Mouse (Mus musculus): Measurements from ENCODE around the gene Aebp1. TPM values are rescaled to one million over a fixed set of nuclear protein-coding genes. Genes with fewer than 3 reads are reported as not detected.

Gene Aebp1
- polyA plus RNA-seq, 1 experiment from 2014 or later = 9.6 TPM

DNA sequence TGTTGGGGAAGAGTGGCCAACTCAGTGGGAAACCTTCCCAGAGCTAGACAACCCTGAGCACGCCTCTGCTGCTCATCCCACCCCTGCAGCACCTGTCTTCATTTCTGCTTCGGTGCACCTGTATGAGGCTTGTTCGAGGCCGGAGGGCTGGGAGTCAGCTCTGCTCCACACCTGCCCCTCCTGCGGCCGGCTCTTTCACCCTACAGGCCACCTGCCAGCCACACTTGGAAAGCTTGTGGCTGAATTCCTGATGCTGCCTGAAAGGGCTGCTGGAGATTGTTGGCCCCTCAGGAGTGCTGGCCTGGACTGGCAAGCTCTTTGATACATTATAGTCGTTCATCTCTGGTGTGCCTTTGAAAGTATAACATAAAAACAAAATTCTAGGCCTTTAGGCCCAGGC lies 21.4 kb upstream of the Aebp1 start:
- Histone ChIP-seq H3K4me1 (peaks cover 13% of the 10 kb centered on the region), H3K36me3 (no peaks in the 10 kb centered on the region), H3K27ac (no peak overlapping the region), H3K9ac (no peak overlapping the region), H3K4me3 (no peak overlapping the region), H3K4me2 (no peak overlapping the region), H3K27me3 (replicated peaks) (no peaks in the 10 kb centered on the region), H3K9me3 (replicated peaks) (0 out of 2 replicates have a peak, but pooled peaks cover 2% of the 10 kb centered on the region)
- WGBS (ENCODE audit: insufficient replicate concordance) = 77% methylated on average over 7 of the region's 7 CpGs
- ATAC-seq = no peak

DNA sequence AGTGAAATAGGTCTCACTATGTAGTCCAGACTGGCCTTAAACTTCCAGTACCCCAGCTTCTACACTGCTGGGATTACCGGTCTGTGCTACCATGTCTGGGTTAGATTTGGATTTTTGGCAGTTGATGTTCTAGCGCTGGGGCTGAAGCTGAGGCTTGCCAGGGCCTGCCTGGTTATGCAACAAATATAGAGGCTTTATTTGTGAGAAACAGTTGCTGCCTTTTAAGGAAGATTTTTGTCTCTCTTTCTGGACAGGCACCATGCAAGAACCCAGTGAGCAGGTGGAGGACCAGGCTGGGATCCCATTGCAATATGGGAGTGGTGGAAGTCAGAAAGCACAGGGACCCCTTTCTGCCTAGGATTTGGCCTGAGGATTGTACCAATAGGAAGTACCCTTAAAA lies 20.0 kb upstream of the Aebp1 start:
- no peak for ATAC-seq
- H3K4me1 ChIP-seq = peaks cover 7% of the 10 kb centered on the region
- no peak overlapping the region for H3K4me3 ChIP-seq
- no peak overlapping the region for H3K27ac ChIP-seq
- WGBS (ENCODE audit: insufficient replicate concordance) = 79% methylated on average over 2 of the region's 2 CpGs
- H3K9me3 ChIP-seq (replicated peaks) = 0 out of 2 replicates have a peak, but pooled peaks cover 2% of the 10 kb centered on the region
- H3K27me3 ChIP-seq (replicated peaks) = no peaks in the 10 kb centered on the region
- no peak overlapping the region for H3K4me2 ChIP-seq
- H3K9ac ChIP-seq = no peak overlapping the region
- H3K36me3 ChIP-seq = no peaks in the 10 kb centered on the region

DNA sequence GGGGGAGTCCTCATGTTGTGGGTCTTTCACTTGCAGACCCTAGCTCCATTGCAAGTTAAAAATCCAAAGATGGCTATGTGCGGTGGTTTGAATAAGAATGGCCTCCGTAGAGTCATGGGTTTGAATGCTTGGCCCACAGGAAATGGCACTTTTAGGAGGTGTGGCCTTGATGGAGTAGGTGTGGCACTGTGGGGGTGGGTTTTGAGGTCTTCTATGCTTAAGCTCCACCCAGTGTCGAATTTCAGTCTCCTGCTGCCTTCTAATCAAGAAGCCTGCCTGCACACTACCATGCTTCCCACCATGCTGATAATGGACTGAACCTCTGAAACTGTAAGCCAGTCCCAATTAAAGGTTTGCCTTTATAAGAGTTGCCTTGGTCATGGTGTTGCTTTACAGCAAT lies 18.6 kb upstream of the Aebp1 start:
- no peaks in the 10 kb centered on the region for H3K36me3 ChIP-seq
- WGBS (ENCODE audit: insufficient replicate concordance) = 72% methylated on average over 3 of the region's 3 CpGs

DNA sequence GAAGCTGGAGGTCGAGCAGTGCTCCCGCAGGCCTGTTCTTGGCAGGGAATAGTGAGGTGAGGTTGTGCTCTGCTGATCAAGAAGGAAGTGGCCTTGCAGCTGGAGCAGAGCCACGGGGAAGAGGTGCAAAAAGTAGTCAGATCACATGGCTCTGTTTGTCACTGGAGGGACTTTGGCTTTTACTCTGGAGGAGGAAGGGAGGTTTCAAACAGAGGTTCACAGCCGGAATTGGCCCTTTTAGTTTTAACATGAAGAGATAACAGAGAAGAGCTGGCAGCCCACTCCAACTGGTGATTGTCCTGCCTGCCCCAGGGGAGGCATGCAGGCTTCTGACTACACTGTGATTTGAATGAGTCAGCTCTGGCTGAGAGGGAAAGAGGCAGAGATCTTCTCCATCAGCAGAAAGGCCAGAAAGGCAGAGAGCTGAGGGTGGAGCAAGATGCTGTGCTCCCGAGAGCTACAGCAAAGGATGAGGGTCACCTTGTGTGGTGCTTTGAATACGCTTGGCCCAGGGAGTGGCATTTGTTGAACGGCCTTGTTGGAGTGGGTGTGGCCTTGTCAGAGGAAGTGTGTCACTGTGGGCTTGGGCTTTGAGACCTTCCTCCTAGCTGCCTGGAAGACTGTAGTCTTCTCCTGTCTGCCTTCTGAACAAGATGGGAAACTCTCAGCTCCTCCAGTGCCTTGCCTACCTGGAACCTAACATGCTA lies 15.0 kb upstream of the Aebp1 start:
- no peak for ATAC-seq
- 47% methylated on average over 7 of the region's 7 CpGs for WGBS (ENCODE audit: insufficient replicate concordance)
- H3K27ac ChIP-seq = no peak overlapping the region
- H3K27me3 ChIP-seq (replicated peaks) = no peaks in the 10 kb centered on the region
- 0 out of 2 replicates have a peak, but pooled peaks cover 3% of the 10 kb centered on the region for H3K4me1 ChIP-seq
- H3K4me2 ChIP-seq = no peak overlapping the region
- H3K36me3 ChIP-seq = no peaks in the 10 kb centered on the region
- no peak overlapping the region for H3K9ac ChIP-seq
- no peak overlapping the region for H3K4me3 ChIP-seq
- H3K9me3 ChIP-seq (replicated peaks) = 0 out of 2 replicates have a peak, but pooled peaks cover 2% of the 10 kb centered on the region

More for the DNA sequence above, 18.6 kb upstream of the Aebp1 start:
- H3K4me1 ChIP-seq = no peaks in the 10 kb centered on the region
- no peak for ATAC-seq
- H3K4me3 ChIP-seq = no peak overlapping the region
- H3K9me3 ChIP-seq (replicated peaks) = 0 out of 2 replicates have a peak, but pooled peaks cover 2% of the 10 kb centered on the region
- H3K27me3 ChIP-seq (replicated peaks) = no peaks in the 10 kb centered on the region
- no peak overlapping the region for H3K9ac ChIP-seq
- H3K4me2 ChIP-seq = no peak overlapping the region
- H3K27ac ChIP-seq = no peak overlapping the region

DNA sequence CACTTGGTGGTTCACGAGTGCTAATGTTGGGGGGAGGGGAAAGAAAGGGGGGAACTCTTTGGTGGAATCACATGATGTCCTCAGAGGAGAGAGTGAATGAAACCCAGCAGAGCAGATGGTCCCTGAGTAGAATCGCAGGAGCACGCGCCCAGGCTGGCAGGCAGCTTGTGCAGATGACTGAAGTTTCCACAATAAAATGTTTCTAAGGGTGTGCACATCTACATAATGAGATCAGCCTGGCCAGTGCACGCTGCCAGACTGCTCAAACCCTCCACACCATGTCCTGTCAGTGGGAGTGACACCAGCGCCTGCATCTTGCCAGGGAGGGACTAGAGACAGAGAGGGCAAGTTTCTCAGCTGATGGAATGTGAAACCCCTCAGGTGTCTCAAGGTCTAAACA lies 13.0 kb upstream of the Aebp1 start:
- no peak overlapping the region for H3K4me2 ChIP-seq
- no peak overlapping the region for H3K9ac ChIP-seq
- ATAC-seq = no peak
- no peak overlapping the region for H3K4me3 ChIP-seq
- 0 out of 2 replicates have a peak, but pooled peaks cover 3% of the 10 kb centered on the region for H3K4me1 ChIP-seq
- no peaks in the 10 kb centered on the region; the same call in 1 of the 2 replicates for H3K27me3 ChIP-seq (replicated peaks)
- 59% methylated on average over 6 of the region's 6 CpGs for WGBS (ENCODE audit: insufficient replicate concordance)
- H3K9me3 ChIP-seq (replicated peaks) = 0 out of 2 replicates have a peak, but pooled peaks cover 2% of the 10 kb centered on the region
- no peak overlapping the region for H3K27ac ChIP-seq
- no peaks in the 10 kb centered on the region for H3K36me3 ChIP-seq

DNA sequence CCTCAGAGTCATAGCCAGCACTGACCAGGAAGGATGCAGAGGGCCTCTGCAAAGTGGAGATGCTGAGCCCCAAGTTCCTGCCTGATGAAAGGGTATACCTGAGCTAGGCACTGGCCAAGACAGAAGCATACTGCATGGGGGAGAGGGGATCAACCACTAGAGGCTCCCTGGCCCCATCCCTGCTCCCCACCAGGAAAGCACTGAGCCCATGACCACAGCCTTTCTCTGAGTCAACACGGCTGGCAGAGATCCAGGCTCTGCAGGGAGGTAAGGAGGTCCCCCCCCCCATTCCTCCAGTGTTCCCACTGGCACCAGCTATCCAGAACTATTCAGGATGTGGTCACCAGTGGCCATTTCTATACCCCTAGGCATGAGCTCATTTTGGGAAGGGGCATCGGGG lies 12.4 kb upstream of the Aebp1 start:
- no peaks in the 10 kb centered on the region for H3K9me3 ChIP-seq (replicated peaks)
- no peak overlapping the region for H3K4me3 ChIP-seq
- H3K27ac ChIP-seq = no peak overlapping the region
- H3K9ac ChIP-seq = no peak overlapping the region
- H3K4me2 ChIP-seq = no peak overlapping the region
- 51% methylated on average over 2 of the region's 2 CpGs for WGBS (ENCODE audit: insufficient replicate concordance)
- no peaks in the 10 kb centered on the region for H3K36me3 ChIP-seq
- 0 out of 2 replicates have a peak, but pooled peaks cover 3% of the 10 kb centered on the region for H3K4me1 ChIP-seq
- ATAC-seq = no peak
- no peaks in the 10 kb centered on the region; the same call in 1 of the 2 replicates for H3K27me3 ChIP-seq (replicated peaks)

DNA sequence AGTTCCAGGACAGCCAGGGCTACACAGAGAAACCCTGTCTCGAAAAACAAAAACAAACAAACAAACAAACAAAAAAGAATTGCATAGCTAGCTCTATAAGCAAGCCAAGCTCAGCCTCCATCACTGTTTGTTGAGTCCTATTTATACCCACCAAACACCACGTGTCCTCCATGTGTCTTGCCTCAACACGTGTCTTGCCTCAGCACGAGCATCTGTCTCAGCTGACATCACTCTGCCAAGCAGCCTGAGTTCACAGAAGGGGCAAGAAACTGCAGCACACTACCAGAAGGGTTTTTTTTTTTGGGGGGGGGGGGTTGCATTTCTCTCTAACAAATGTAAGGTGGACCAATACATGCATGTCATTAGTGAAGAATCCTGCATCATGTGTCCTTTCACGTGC lies 11.3 kb upstream of the Aebp1 start:
- no peak overlapping the region for H3K9ac ChIP-seq
- no peak overlapping the region for H3K4me2 ChIP-seq
- H3K4me3 ChIP-seq = no peak overlapping the region
- no peak overlapping the region for H3K27ac ChIP-seq
- 50% methylated on average over 5 of the region's 5 CpGs for WGBS (ENCODE audit: insufficient replicate concordance)
- 0 out of 2 replicates have a peak, but pooled peaks cover 3% of the 10 kb centered on the region for H3K4me1 ChIP-seq
- no peaks in the 10 kb centered on the region for H3K9me3 ChIP-seq (replicated peaks)
- no peak for ATAC-seq
- no peaks in the 10 kb centered on the region for H3K36me3 ChIP-seq
- H3K27me3 ChIP-seq (replicated peaks) = no peaks in the 10 kb centered on the region; the same call in 1 of the 2 replicates

DNA sequence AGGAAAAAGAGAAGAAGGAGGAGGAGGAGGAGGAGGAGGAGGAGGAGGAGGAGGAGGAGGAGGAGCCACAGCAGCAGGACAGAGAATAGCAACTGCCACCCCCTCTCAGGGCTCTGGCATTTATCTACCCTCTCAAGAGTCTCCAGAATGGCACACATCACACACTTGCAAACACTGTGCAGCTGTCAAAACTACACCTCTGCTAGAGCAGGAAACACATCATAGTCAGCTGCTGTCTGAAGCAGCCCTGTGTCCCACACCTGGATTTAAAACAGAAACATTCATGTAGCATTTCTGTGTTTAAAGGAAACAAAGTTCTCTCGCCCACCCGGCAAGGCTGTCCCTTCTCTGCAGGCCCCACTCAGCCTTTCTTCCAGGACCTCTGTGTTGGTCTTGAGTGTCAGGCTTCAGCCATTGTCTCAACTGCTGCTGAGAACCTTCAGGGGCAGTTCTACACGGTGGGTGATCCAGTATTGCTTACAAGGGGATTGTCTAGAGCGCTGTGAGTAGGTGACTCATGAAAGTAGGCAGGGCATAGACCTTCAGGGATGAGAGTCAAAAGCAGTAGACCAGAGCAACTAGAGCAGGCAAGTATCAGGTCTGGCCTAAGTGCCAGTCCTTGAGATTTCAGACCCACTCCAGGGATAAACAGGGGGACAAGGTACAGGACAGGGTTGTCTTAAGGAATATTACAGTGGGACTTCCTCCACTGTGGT lies 10.6 kb upstream of the Aebp1 start:
- Histone ChIP-seq H3K4me1 (0 out of 2 replicates have a peak, but pooled peaks cover 3% of the 10 kb centered on the region), H3K27me3 (replicated peaks) (peaks cover 3% of the 10 kb centered on the region; the same call in 1 of the 2 replicates), H3K4me2 (no peak overlapping the region), H3K9me3 (replicated peaks) (no peaks in the 10 kb centered on the region), H3K4me3 (no peak overlapping the region), H3K9ac (no peak overlapping the region), H3K27ac (no peak overlapping the region), H3K36me3 (no peaks in the 10 kb centered on the region)
- no peak for ATAC-seq
- WGBS (ENCODE audit: insufficient replicate concordance) = 57% methylated on average over 4 of the region's 4 CpGs

DNA sequence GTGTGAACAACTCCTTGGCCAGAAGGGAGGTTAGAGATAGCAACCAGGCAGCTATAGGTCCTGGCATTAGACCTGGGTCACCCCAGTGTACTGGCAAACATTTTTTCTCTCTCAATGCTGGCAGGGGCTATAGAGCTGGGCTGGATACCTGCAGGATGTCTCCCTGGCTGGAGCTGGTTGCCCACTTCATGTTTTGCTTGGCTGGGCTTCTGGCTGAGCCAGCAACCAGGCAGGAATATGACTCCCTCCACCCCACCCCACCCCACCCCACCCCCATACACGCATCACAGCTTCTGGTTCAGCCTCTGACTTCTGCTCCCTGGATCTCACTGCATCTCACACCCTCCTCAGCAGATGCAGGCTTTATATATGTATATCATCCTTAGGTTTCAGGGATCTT lies 9.4 kb upstream of the Aebp1 start:
- no peak overlapping the region for H3K27ac ChIP-seq
- ATAC-seq = no peak
- 32% methylated on average over 1 of the region's 1 CpGs for whole genome bisulfite sequencing (ENCODE audit: insufficient replicate concordance)

DNA sequence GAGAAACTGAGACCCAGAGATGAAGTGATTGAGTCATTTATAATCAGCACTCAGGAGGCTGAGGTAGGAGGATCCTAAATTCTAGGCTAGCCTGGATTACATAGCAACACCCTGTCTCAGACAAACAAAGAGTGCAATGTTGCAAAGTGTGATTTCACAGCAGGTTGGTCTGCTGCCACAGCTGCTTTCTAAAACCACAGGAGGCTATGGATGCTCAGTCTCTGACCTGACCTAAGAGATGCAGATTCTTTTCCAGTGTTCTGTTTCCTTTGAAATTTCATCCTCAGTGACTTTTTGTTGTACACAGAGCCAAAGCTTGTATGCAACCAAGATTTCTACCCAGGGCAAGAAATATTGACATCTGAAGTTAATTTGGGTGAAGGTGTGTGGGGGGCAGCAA lies 6.3 kb upstream of the Aebp1 start:
- H3K27ac ChIP-seq = no peak overlapping the region
- H3K27me3 ChIP-seq (replicated peaks) = peaks cover 21% of the 10 kb centered on the region
- no peak overlapping the region for H3K9ac ChIP-seq
- H3K36me3 ChIP-seq = no peaks in the 10 kb centered on the region
- H3K9me3 ChIP-seq (replicated peaks) = peaks cover 3% of the 10 kb centered on the region; the same call in 1 of the 2 replicates
- ATAC-seq = no peak
- no peak overlapping the region for H3K4me3 ChIP-seq
- 0 out of 2 replicates have a peak, but pooled peaks cover 3% of the 10 kb centered on the region for H3K4me1 ChIP-seq
- no peak overlapping the region for H3K4me2 ChIP-seq

More for the DNA sequence above, 9.4 kb upstream of the Aebp1 start:
- Histone ChIP-seq H3K27me3 (replicated peaks) (peaks cover 9% of the 10 kb centered on the region; the same call in 1 of the 2 replicates), H3K36me3 (no peaks in the 10 kb centered on the region), H3K4me2 (no peak overlapping the region), H3K9ac (no peak overlapping the region), H3K9me3 (replicated peaks) (no peaks in the 10 kb centered on the region), H3K4me3 (no peak overlapping the region), H3K4me1 (0 out of 2 replicates have a peak, but pooled peaks cover 3% of the 10 kb centered on the region)

DNA sequence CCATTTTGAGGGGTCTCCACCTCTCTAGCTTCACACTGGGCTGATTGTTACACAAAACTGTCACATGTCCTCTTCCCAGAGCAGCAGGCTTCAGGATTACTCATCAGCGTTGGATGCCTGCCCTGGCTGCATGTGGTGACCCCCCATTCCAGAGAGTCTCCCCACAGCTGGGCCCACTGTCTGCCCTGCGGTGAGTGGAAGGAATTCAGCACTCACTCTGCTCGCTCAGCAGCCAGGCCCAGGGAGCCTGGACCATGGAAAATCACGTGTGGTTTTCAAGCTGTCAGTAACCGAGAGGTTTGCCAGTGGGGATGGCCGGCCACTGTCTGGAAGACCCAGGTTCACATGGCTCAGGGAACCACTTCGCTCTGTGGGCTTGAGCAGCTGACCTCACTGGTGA lies 5.8 kb upstream of the Aebp1 start:
- no peak overlapping the region for H3K4me2 ChIP-seq
- ATAC-seq = no peak
- WGBS (ENCODE audit: insufficient replicate concordance) = 42% methylated on average over 7 of the region's 7 CpGs

DNA sequence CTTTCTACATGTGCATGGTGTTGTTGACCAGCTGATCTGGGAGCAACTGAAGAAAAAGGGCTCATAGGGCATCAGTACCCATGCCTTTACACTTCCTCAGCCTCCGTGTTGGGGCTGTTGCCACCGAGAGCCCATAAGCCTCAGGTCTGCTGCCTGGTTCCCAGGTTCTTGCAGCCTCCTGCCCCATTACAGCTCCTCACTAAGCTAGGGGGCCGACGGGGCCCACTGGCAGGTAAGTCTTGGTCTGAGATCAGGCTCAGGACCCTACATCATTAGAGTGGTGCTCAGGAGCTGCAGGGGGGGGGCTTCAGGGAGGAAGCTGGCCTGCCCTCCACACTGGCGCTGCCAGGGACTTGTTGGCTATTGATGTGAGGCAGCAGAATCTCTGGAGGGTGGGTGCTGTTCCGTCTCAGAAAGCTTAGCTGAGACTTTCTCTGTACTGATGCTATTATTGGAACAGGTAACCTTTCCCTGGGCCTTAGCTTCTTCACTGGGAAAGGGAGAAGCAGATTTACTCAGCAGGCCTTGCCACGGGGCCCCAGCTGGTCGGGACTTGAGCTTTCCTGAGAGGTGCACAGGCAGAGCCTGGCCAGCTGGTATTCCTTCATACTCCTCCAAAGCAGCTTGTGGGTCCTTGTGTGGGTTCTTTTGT lies 5.1 kb upstream of the Aebp1 start:
- Histone ChIP-seq H3K27me3 (replicated peaks) (peaks cover 33% of the 10 kb centered on the region), H3K36me3 (no peaks in the 10 kb centered on the region), H3K9me3 (replicated peaks) (peaks cover 3% of the 10 kb centered on the region; the same call in 1 of the 2 replicates), H3K27ac (no peak overlapping the region), H3K9ac (no peak overlapping the region), H3K4me2 (no peak overlapping the region), H3K4me3 (no peak overlapping the region), H3K4me1 (peaks cover 9% of the 10 kb centered on the region)
- WGBS (ENCODE audit: insufficient replicate concordance) = 71% methylated on average over 8 of the region's 8 CpGs
- ATAC-seq = no peak

More for the DNA sequence above, 5.8 kb upstream of the Aebp1 start:
- peaks cover 26% of the 10 kb centered on the region for H3K27me3 ChIP-seq (replicated peaks)
- H3K27ac ChIP-seq = no peak overlapping the region
- H3K36me3 ChIP-seq = no peaks in the 10 kb centered on the region
- no peak overlapping the region for H3K4me3 ChIP-seq
- H3K9me3 ChIP-seq (replicated peaks) = peaks cover 3% of the 10 kb centered on the region; the same call in 1 of the 2 replicates
- H3K4me1 ChIP-seq = peaks cover 5% of the 10 kb centered on the region; the same call in 1 of the 2 replicates
- H3K9ac ChIP-seq = no peak overlapping the region

All from liver, embryonic 12.5 days (tissue).